Mouse (Mus musculus) kidney, adult 8-10 months (tissue): Measurements from ENCODE around the gene Olfr1245.
"Not testable (repeated sequence)": the region's sequence is repeated elsewhere in the genome, so short reads cannot be mapped to it uniquely, and the experiment has no call there.

Source experiments
- DNase-seq, 2 experiments: peaks; one replicate each; pipeline ENCODE4 v3.0.0; 2022

Olfr1245 gene

GRCm38 (mm10) chr2:89578347-89578746, at the start of gene Olfr1245:
TSS of gene Olfr1245 (minus strand) at chr2:89578447.
- DNase-seq: no peak

GRCm38 (mm10) chr2:89618145-89618544, 39.9 kb upstream of the Olfr1245 start, which contains the start of gene Olfr1248:
TSS of gene Olfr1248 (minus strand) at chr2:89618245.
- not testable (repeated sequence) for DNase-seq

GRCm38 (mm10) chr2:89614030-89614429, 35.8 kb upstream of the Olfr1245 start, which contains the start of gene Olfr1247:
TSS of gene Olfr1247 (minus strand) at chr2:89614130.
- no peak for DNase-seq

- DNase-seq: no peak
Observed at GRCm38 (mm10) chr2:89593057-89593456, 14.8 kb upstream of the Olfr1245 start, which contains the start of gene Olfr1246. TSS of gene Olfr1246 (minus strand) at chr2:89593157.

GRCm38 (mm10) chr2:89562706-89563105, 15.5 kb downstream of the Olfr1245 start:
- DNase-seq: not testable (repeated sequence)

- DNase-seq: no peak
Observed at GRCm38 (mm10) chr2:89544516-89544915, 33.7 kb downstream of the Olfr1245 start.

DNA sequence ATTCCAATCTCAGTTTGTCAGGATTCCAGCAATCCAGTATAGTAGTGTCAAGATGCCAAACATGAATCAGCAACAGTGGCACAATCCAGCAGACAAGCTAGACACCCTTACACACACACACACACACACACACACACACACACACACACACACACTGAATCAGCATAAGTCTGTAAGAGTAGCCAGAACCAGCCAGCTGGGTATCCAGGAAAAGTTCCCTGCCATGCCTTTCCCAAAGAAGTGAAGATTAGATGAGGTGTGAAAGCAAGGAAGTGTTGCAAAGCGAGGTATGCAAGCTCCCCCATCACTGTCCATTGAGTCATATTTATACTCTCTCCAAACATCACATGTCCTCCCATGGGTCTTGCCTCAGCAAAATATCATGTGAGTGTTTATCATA, 38.3 kb downstream of the Olfr1245 start:
- DNase-seq: no peak

DNA sequence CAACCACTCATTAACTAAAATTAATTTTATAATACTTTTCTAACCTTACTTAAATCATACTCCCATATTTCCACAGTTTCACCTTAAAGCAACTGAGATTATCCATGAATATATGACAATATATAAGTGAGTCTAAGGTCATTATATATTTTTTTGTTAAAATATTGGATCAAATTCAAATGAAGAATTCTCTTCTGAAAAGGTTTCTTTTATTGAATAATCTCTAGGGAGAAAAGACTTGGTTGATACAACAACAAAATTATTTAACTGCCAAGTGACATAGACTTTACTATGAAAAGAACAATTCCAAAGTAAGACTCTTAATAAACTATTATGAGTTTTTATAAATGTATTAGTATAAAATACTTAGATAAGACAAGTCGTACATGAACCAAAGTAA, 46.9 kb downstream of the Olfr1245 start, which contains the start of gene Olfr1243:
Gene Olfr1243, minus strand, starts transcription at position 101 of the 400 bp plus-strand sequence.
- no peak for DNase-seq
